Mouse (Mus musculus) neural tube, embryonic 15.5 days (tissue): Measurements from ENCODE around the gene Tspan9. TPM values are rescaled to one million over a fixed set of nuclear protein-coding genes. Genes with fewer than 3 reads are reported as not detected.

Source experiments
- ATAC-seq: fragments of 200-750 bp; cut with Nextera tagmentation; 2 replicates; pipeline ENCODE4 v1.8.0; 2017; ENCODE audit warnings: mild to moderate bottlenecking, moderate TSS enrichment, moderate library complexity; ENCODE audit not compliant: low FRiP score
- H3K27ac ChIP-seq: fragments of 300-500 bp; sonication (generic); replicated peaks from 2 replicates; pipeline ENCODE4 v1.5.1; 2015; ENCODE audit warnings: mild to moderate bottlenecking, inconsistent platforms
- H3K27me3 ChIP-seq: fragments of 300-500 bp; sonication (generic); replicated peaks from 2 replicates; pipeline ENCODE4 v1.6.1; 2015; ENCODE audit warnings: inconsistent platforms
- H3K36me3 ChIP-seq: fragments of 300-500 bp; sonication (generic); 2 replicates; pipeline ENCODE4 v1.6.1; 2015; ENCODE audit warnings: inconsistent platforms
- H3K4me1 ChIP-seq: fragments of 300-500 bp; sonication (generic); 2 replicates; pipeline ENCODE4 v1.6.1; 2015; ENCODE audit warnings: inconsistent platforms
- H3K4me2 ChIP-seq: fragments of 300-500 bp; sonication (generic); 2 replicates; pipeline ENCODE4 v1.6.1; 2015; ENCODE audit warnings: inconsistent platforms, mild to moderate bottlenecking, moderate library complexity
- H3K4me3 ChIP-seq: fragments of 300-500 bp; sonication (generic); replicated peaks from 2 replicates; pipeline ENCODE4 v1.5.1; 2015; ENCODE audit warnings: mild to moderate bottlenecking, inconsistent platforms
- H3K9ac ChIP-seq: fragments of 300-500 bp; sonication (generic); replicated peaks from 2 replicates; pipeline ENCODE4 v1.6.1; 2015; ENCODE audit warnings: mild to moderate bottlenecking, inconsistent platforms
- H3K9me3 ChIP-seq: fragments of 300-500 bp; sonication (generic); replicated peaks from 2 replicates; pipeline ENCODE4 v1.6.1; 2016; ENCODE audit warnings: inconsistent platforms
- WGBS: fragments of 180-500 bp; shearing (Covaris S2); methylation state at CpG from one replicate; pipeline ENCODE4 v1.1.7; 2015; ENCODE audit warnings: mixed read lengths; 5-methylcytosine and 5-hydroxymethylcytosine counted together
- polyA plus RNA-seq: library from polyadenylated mRNA; unstranded; fragments of >200 nt; fragmentation: Nextera tagmentation; extraction: Ambion mirVana; gene quantifications from 2 replicates; pipeline ENCODE4 v1.2.1, GENCODE M21; 2015

Tspan9 gene
- polyA plus RNA-seq, 1 experiment from 2014 or later, result 48.3 TPM

DNA sequence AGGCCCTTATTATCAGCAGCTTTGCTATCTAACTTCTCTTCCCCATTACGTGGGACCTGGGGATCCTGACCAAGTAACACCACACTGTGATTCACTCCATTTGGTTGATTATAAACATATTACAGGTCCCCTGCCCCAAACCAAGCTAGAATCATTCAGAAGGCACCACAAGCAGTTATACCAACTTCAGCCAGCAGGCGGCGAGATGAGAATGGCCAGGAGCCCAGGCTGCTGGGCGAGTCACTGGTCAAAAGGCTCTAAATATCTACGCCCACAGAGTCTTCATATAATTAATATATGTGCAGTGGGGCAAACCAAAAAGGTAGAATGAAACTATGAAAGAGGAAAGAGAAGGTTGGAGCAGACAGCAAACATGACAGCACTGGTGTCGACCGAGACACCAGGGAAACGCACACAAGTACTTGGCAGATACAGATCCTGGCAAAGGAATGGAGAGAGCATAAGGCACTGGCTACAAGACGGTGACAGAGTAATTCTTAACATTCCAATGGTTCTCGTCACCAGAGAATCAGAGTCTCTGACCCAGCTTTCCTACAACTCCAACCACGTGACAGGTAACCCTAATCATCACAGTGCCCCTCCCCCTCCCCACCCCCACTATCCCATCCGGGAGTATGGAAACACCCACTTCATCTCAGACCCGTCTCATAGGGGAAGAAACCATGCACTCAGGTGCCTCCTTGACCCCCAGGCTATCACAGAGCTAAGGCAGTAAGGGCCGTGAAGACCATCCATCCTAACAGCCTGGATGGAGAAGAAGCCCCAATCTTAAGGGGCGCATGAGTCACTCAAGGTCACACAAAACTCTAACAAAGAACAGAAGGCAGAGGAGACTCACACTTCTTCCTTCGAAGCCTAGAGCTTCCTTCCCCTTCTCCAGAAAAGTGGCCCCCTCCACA lies 110.9 kb downstream of the Tspan9 start:
- Histone ChIP-seq H3K4me2 (peak overlapping the region; percentile 98), H3K9me3 (no peaks in the 10 kb centered on the region), H3K4me3 (peak overlapping the region; percentile 59), H3K27me3 (peaks cover 21% of the 10 kb centered on the region), H3K9ac (no peak overlapping the region), H3K27ac (no peak overlapping the region), H3K4me1 (peaks cover 64% of the 10 kb centered on the region), H3K36me3 (no peaks in the 10 kb centered on the region)
- no peak for ATAC-seq
- 38% methylated on average over 16 of the region's 16 CpGs for WGBS

GRCm38 (mm10) chr6:128031584-128031983 lies 111.8 kb downstream of the Tspan9 start:
- 69% methylated on average over 2 of the region's 2 CpGs for WGBS

GRCm38 (mm10) chr6:128031096-128031495 lies 112.3 kb downstream of the Tspan9 start:
- H3K9ac ChIP-seq, result no peak overlapping the region
- H3K4me1 ChIP-seq, result peaks cover 57% of the 10 kb centered on the region
- no peak overlapping the region for H3K4me3 ChIP-seq
- H3K27ac ChIP-seq, result no peak overlapping the region
- 69% methylated on average over 4 of the region's 4 CpGs for WGBS
- no peaks in the 10 kb centered on the region for H3K9me3 ChIP-seq
- no peaks in the 10 kb centered on the region for H3K36me3 ChIP-seq
- H3K4me2 ChIP-seq, result no peak overlapping the region
- no peak for ATAC-seq
- peaks cover 12% of the 10 kb centered on the region; the same call in 1 of the 2 replicates for H3K27me3 ChIP-seq

More at GRCm38 (mm10) chr6:128031584-128031983, 111.8 kb downstream of the Tspan9 start:
- no peak overlapping the region for H3K27ac ChIP-seq
- peaks cover 61% of the 10 kb centered on the region for H3K4me1 ChIP-seq
- H3K27me3 ChIP-seq, result peaks cover 14% of the 10 kb centered on the region
- no peak overlapping the region for H3K9ac ChIP-seq
- H3K4me3 ChIP-seq, result no peak overlapping the region
- no peak overlapping the region for H3K4me2 ChIP-seq
- no peaks in the 10 kb centered on the region for H3K9me3 ChIP-seq
- no peak for ATAC-seq
- no peaks in the 10 kb centered on the region for H3K36me3 ChIP-seq

DNA sequence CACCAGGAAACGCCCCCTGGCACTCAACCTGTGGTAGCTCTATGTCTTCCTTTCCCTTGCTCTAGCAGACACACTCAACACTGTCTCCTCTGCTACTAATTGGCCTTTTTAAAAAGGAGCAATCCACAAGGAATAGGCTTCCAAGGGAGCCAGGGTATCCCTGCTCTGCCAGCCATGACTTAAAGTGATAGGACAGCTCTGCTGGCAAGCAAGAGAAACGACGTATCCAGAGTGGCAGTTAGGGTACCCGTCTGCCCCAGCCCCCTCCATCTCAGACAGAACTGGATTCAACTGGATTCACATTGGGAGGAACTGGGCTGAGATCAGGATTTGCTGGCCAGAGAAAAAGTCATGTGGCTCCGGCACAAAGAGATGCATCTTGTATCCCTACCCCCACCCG lies 112.9 kb downstream of the Tspan9 start:
- Histone ChIP-seq H3K9me3 (no peaks in the 10 kb centered on the region), H3K4me1 (peaks cover 51% of the 10 kb centered on the region), H3K36me3 (no peaks in the 10 kb centered on the region), H3K9ac (no peak overlapping the region), H3K27ac (no peak overlapping the region), H3K4me2 (no peak overlapping the region), H3K27me3 (peaks cover 12% of the 10 kb centered on the region; the same call in 1 of the 2 replicates), H3K4me3 (no peak overlapping the region)
- WGBS, result 62% methylated on average over 6 of the region's 6 CpGs
- ATAC-seq, result no peak

DNA sequence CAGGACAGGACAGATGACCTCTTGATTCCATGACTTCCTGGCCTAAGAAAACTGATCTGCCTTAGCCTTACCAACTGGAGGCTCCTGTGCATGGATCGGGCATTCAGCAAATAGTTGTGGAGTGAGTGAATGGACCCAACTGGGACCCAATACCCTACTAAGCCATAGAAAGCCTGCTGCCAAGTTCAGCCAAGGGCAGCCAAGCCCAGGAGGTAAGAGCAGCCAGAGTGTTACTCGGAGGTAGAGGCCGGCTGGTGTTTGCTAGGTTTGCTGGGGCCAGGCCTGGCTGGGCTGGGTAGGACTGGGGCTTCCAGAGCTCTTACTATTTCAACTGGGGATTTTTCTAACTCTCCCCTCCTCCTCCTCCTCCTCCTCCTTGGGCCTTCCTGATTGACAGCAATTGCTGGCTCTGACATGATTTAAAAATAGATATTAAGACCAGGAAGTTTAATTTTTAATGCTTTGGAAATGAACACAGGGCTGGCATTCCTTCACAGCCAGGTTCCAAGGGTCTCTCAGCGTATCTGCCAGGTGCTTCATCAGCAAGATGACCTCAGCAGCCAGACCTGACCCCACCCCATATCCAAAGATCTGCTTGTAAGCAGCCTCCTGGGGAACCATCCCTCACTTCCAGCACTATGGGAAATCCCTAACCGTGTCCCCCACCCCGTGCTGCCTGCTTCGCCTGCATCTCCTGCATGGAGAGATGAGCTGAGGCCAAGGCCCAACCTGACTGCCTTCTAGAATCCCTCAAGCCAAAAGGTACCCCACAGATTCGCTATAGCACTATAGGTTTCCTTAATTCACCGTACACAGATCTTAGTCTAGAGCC lies 113.7 kb downstream of the Tspan9 start:
- 86% methylated on average over 9 of the region's 9 CpGs for WGBS
- Histone ChIP-seq H3K4me3 (no peak overlapping the region), H3K27me3 (peaks cover 12% of the 10 kb centered on the region; the same call in 1 of the 2 replicates), H3K9ac (no peak overlapping the region), H3K9me3 (no peaks in the 10 kb centered on the region), H3K27ac (no peak overlapping the region), H3K4me1 (peaks cover 44% of the 10 kb centered on the region), H3K4me2 (no peak overlapping the region), H3K36me3 (no peaks in the 10 kb centered on the region)
- no peak for ATAC-seq

DNA sequence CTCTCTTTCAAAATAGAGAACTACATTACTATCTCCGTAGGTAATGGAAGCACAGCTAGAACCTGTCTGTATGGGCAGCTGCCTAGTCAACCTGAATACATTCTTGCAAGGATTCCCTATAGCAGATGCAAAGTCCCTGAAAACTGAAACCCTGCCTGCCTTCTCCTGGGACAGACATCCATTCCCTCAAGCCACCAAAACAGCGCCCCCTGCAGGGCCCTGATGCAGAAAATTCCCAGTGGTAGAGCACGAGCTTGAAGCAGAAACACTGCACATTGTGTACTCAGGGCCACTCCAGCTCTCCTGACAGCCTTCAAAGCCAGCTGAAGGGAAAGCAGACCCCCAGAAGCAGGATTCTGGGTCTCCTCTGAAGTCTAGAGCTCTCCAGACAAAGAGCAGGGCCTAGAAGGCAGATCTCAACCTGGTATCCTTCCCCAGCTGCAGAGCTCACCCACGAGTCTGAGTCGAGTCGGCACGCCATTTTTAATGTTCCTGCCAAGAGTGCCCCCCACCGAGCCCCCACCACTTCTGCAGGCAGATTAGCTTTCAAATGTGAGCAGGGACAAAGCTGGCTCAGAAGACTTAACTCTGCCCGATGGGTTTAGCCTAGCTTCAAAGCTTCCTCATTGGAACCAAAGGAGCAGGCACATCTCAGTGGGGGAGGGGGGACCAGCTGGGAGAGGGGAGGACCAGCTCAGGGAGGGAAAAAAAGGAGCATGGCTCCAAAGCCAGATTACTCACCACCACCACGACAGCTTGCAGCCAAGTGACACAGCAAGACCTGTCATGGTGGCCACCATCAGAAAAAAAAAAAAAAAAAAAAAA lies 115.1 kb downstream of the Tspan9 start:
- Histone ChIP-seq H3K9me3 (no peaks in the 10 kb centered on the region), H3K36me3 (no peaks in the 10 kb centered on the region), H3K27me3 (peaks cover 7% of the 10 kb centered on the region; the same call in 1 of the 2 replicates), H3K9ac (no peak overlapping the region), H3K27ac (no peak overlapping the region), H3K4me1 (peaks cover 30% of the 10 kb centered on the region), H3K4me2 (no peak overlapping the region), H3K4me3 (no peak overlapping the region)
- WGBS, result 30% methylated on average over 10 of the region's 10 CpGs
- no peak for ATAC-seq

- ATAC-seq, result no peak
- Histone ChIP-seq H3K4me1 (peaks cover 27% of the 10 kb centered on the region), H3K9me3 (no peaks in the 10 kb centered on the region), H3K9ac (no peak overlapping the region), H3K36me3 (no peaks in the 10 kb centered on the region), H3K27me3 (no peaks in the 10 kb centered on the region), H3K4me2 (no peak overlapping the region), H3K4me3 (no peak overlapping the region), H3K27ac (no peak overlapping the region)
- WGBS, result 95% methylated on average over 8 of the region's 8 CpGs
These were observed 117.4 kb downstream of the Tspan9 start for GRCm38 (mm10) chr6:128025997-128026396.

DNA sequence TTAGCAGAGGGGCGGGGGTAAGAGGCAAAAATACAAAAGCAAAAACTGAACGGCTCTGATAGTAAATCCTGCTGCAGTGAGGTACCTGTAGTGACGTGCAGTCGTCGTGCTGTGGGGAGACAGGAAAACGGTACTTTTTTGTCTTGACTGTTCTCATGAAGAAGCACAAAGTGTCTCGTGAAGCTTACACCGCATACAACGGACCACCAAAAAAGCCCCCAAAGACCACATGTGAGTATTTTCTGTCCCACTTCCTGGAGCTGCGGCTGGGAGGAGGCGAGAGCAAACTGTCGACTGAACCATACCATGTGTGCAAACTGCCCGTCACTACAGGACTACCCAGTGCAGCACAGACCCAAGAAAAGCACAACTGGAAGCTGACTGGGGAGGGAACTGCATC lies 117.8 kb downstream of the Tspan9 start:
- WGBS, result 84% methylated on average over 13 of the region's 13 CpGs
- H3K27me3 ChIP-seq, result no peaks in the 10 kb centered on the region
- H3K36me3 ChIP-seq, result no peaks in the 10 kb centered on the region
- H3K9me3 ChIP-seq, result no peaks in the 10 kb centered on the region
- ATAC-seq, result no peak
- H3K27ac ChIP-seq, result no peak overlapping the region
- peaks cover 29% of the 10 kb centered on the region for H3K4me1 ChIP-seq
- no peak overlapping the region for H3K9ac ChIP-seq
- no peak overlapping the region for H3K4me3 ChIP-seq
- no peak overlapping the region for H3K4me2 ChIP-seq

DNA sequence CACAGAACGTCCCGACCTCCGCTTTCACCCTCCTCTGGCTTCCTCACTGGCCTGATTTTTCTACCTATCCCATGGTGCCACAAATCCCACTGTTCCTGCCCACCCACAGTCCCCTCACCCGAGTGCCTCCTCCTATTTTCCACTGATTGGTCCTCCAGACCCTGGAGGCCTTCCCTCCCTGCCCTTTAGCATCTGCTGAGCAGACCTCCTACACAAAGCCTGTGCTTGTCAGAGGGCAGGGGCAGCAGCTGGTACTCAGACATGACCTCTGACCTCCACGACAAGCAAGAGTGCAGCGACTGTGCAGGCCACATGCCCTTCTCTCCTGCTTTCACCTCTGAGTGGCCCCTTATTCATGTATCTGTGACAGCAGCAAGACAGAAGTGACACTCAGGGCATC lies 121.2 kb downstream of the Tspan9 start:
- H3K36me3 ChIP-seq, result no peaks in the 10 kb centered on the region
- 33% methylated on average over 6 of the region's 6 CpGs for WGBS
- no peak overlapping the region for H3K4me3 ChIP-seq
- peaks cover 21% of the 10 kb centered on the region for H3K4me1 ChIP-seq
- H3K4me2 ChIP-seq, result no peak overlapping the region
- ATAC-seq, result no peak
- H3K9ac ChIP-seq, result no peak overlapping the region
- no peaks in the 10 kb centered on the region for H3K9me3 ChIP-seq
- H3K27me3 ChIP-seq, result no peaks in the 10 kb centered on the region
- H3K27ac ChIP-seq, result no peak overlapping the region

- no peaks in the 10 kb centered on the region for H3K9me3 ChIP-seq
- 70% methylated on average over 5 of the region's 5 CpGs for WGBS
- ATAC-seq, result no peak
- H3K27me3 ChIP-seq, result no peaks in the 10 kb centered on the region
- no peak overlapping the region for H3K4me2 ChIP-seq
- no peak overlapping the region for H3K9ac ChIP-seq
- H3K4me1 ChIP-seq, result peaks cover 21% of the 10 kb centered on the region
- no peak overlapping the region for H3K27ac ChIP-seq
- H3K4me3 ChIP-seq, result no peak overlapping the region
- no peaks in the 10 kb centered on the region for H3K36me3 ChIP-seq
These were observed 121.5 kb downstream of the Tspan9 start for GRCm38 (mm10) chr6:128021931-128022202.
